Mouse (Mus musculus): ENCODE results near the gene Jph4. TPM values are rescaled to one million over a fixed set of nuclear protein-coding genes. Genes with fewer than 3 reads are reported as not detected.
A peak's percentile ranks its signal among the peaks of the same experiment; 100 is the strongest.

Jph4 gene
- polyA plus RNA-seq, 1 experiment from 2014 or later, result 0.18 TPM

DNA sequence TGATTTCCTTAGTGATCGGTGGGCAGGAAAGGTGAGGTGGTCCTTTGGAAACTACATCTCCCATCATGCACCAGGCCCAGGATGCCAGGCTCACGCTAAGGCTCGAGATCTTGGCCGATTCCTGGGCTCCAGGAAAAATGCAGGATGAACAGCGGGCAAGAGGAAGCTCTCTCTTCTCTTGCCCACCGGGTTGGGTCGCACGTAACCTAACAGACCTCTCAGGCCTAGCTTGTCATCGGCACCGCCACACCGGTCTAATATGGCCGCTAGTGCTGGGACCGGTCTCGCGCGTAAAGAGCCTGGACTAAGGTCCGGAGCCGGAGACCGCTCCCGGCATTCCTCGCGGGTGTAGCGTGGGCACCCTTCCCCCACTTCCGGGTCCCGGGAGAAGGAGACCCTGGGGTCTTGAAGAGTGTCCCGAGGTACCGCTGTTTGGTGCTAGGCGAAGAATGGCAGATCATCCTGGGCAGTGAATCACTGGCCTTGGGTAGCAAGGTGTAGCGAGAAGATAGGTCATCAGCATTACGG is 22.0 kb downstream of the Jph4 start, which contains the start of gene Thtpa:
Thtpa (plus strand) TSS at position 81 of the 528 bp plus-strand sequence.
- peaks cover 16 to 28% of the 10 kb centered on the region in 2 experiments for H3K4me1 ChIP-seq (ENCODE audit: control insufficient read depth in 2 of 2, insufficient read depth in 2 of 2, low read length in 2 of 2)
- H3K9ac ChIP-seq (ENCODE audit: low read length), result peak within 1 kb of the TSS; percentile 70
- whole genome bisulfite sequencing, result 1% methylated on average over 30 of the region's 30 CpGs
- peak; percentile 46 for ATAC-seq (ENCODE audit: insufficient number of reproducible peaks, insufficient read depth, low FRiP score, low read depth)
- H3K4me2 ChIP-seq (ENCODE audit: low read length), result peak within 1 kb of the TSS; percentile 84
- H3K4me3 ChIP-seq (ENCODE audit: control insufficient read depth in 1 of 2, insufficient read depth in 1 of 2, low read depth in 1 of 2, low read length in 2 of 2), result peak within 1 kb of the TSS; percentile 61 to 86
- no peaks in the 10 kb centered on the region for H3K9me3 ChIP-seq (ENCODE audit: control insufficient read depth, low read length)
- peaks cover 22% of the 10 kb centered on the region for H3K36me3 ChIP-seq (ENCODE audit: control insufficient read depth, insufficient read depth, low read length)
- peak within 1 kb of the TSS; percentile 55 to 75 for H3K27ac ChIP-seq (replicated peaks in 1 of 2; ENCODE audit: control insufficient read depth in 1 of 2, insufficient read depth in 1 of 2, low read depth in 2 of 2, low read length in 2 of 2)
- no peaks in the 10 kb centered on the region for H3K27me3 ChIP-seq (ENCODE audit: control insufficient read depth, insufficient read depth, low read length)

DNA sequence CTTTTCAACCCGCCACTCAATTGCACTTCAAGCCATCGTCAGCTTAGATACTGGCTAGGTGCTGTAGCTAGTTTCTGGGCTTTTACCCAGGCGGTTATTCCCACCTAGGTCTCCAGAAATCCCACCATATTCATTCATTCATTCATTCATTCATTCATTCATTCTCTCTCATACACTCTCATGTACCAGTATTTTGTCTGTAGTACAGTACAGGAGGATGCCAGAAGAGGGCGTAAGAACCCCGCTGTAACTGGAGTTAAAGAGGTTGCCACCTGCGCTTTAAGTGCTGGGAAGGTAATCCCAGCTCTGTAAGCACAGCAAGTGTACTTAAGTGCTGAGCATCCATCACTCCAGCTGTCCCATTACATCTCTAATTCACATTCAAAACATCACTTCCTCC is 22.8 kb downstream of the Jph4 start:
- Histone ChIP-seq H3K4me1 (ENCODE audit: control insufficient read depth in 2 of 2, insufficient read depth in 2 of 2, low read length in 2 of 2) (peaks cover 23 to 36% of the 10 kb centered on the region in 2 experiments), H3K27me3 (ENCODE audit: control insufficient read depth, insufficient read depth, low read length) (no peaks in the 10 kb centered on the region), H3K4me2 (ENCODE audit: low read length) (peak overlapping the region; percentile 84; the same call in 1 of the 2 replicates), H3K27ac (replicated peaks in 1 of 2; ENCODE audit: control insufficient read depth in 1 of 2, insufficient read depth in 1 of 2, low read depth in 2 of 2, low read length in 2 of 2) (no peak overlapping the region), H3K9ac (ENCODE audit: low read length) (no peak overlapping the region), H3K36me3 (ENCODE audit: control insufficient read depth, insufficient read depth, low read length) (peaks cover 16% of the 10 kb centered on the region), H3K9me3 (ENCODE audit: control insufficient read depth, low read length) (no peaks in the 10 kb centered on the region), H3K4me3 (ENCODE audit: control insufficient read depth in 1 of 2, insufficient read depth in 1 of 2, low read depth in 1 of 2, low read length in 2 of 2) (0 out of 4 replicates have a peak overlapping the region, but pooled peaks of 1 of the 2 experiments have one; percentile 61)
- ATAC-seq (ENCODE audit: insufficient number of reproducible peaks, insufficient read depth, low FRiP score, low read depth), result no peak
- 41% methylated on average over 6 of the region's 6 CpGs for WGBS

DNA sequence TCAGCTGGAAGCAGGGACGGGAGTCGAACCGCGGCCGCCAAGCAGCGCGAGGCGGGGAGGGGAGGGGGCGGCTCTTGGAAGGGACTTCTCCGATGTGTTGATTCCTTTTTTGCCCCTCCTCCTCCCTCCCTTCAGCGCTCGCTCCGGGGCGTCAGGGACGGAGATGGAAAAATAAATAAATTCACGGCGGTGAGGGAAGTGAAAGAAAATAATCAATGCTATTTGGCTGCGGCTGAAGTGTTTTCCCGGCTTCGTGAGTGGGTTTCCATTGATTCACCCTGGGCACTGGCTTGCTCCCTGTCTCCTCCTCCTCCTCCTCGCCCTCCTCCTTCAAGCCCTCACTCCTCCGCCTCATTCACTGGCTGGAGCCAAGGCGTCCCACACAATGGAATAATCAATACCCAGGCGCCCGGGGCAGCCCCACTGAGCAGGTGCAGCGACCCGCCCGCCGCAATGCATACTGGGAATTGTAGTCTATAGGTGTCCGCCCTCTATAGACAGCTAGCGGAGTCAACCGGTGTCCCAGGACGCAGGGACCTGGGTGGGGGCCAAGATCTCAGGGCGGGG is 24.6 kb downstream of the Jph4 start, which contains the start of gene Zfhx2:
Zfhx2 (minus strand) TSS at position 314 of the 567 bp plus-strand sequence.
- no peaks in the 10 kb centered on the region for H3K27me3 ChIP-seq (ENCODE audit: control insufficient read depth, insufficient read depth, low read length)
- ATAC-seq (ENCODE audit: insufficient number of reproducible peaks, insufficient read depth, low FRiP score, low read depth), result peak; percentile 82
- peak within 1 kb of the TSS; percentile 78 for H3K9ac ChIP-seq (ENCODE audit: low read length)
- H3K9me3 ChIP-seq (ENCODE audit: control insufficient read depth, low read length), result no peaks in the 10 kb centered on the region
- peak within 1 kb of the TSS; percentile 20 to 41; a peak in 3 of 4 replicates for H3K27ac ChIP-seq (replicated peaks in 1 of 2; ENCODE audit: control insufficient read depth in 1 of 2, insufficient read depth in 1 of 2, low read depth in 2 of 2, low read length in 2 of 2)
- H3K4me3 ChIP-seq (ENCODE audit: control insufficient read depth in 1 of 2, insufficient read depth in 1 of 2, low read depth in 1 of 2, low read length in 2 of 2), result peak within 1 kb of the TSS; percentile 55 to 65
- H3K4me1 ChIP-seq (ENCODE audit: control insufficient read depth in 2 of 2, insufficient read depth in 2 of 2, low read length in 2 of 2), result peaks cover 36 to 52% of the 10 kb centered on the region in 2 experiments
- H3K36me3 ChIP-seq (ENCODE audit: control insufficient read depth, insufficient read depth, low read length), result no peaks in the 10 kb centered on the region
- WGBS, result under 1% methylated on average over 34 of the region's 34 CpGs
- peak within 1 kb of the TSS; percentile 76 for H3K4me2 ChIP-seq (ENCODE audit: low read length)

DNA sequence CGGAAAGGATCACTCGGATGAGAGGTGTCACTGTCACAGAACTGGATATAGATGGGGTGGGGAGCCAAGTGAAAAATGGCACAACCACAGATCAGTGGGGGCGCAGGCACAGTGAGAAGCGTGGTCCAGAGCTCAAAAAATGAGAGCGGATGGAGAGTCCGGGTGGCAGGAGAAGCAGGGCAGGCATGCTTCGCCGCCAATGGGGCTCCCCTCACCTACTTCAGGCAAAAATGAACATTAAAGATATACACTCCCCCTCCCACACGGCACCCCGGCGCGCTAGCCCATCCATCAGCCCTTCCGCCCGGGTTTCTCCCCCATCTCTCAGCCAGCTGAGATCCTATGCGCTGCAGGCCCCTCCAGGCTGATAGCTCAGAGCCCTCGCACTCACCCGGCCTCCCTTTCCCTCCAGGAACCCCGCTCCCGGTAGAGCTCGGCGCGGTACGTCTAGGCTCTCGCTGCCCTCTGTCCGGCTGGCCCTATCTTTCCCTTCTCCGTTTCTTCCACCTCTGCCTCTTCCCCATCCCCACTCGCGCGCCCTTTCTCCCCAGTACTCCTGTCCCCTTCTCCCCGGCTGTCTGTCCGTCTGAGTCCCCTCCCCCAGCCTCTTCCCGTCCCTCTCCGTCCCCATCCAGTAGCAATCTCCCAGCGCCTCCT is 25.4 kb downstream of the Jph4 start:
- peak overlapping the region; percentile 76 for H3K4me2 ChIP-seq (ENCODE audit: low read length)
- peak overlapping the region; percentile 78 for H3K9ac ChIP-seq (ENCODE audit: low read length)
- WGBS, result 5% methylated on average over 31 of the region's 34 CpGs
- no peaks in the 10 kb centered on the region for H3K9me3 ChIP-seq (ENCODE audit: control insufficient read depth, low read length)
- H3K27me3 ChIP-seq (ENCODE audit: control insufficient read depth, insufficient read depth, low read length), result no peaks in the 10 kb centered on the region
- ATAC-seq (ENCODE audit: insufficient number of reproducible peaks, insufficient read depth, low FRiP score, low read depth), result no peak
- peaks cover 32 to 53% of the 10 kb centered on the region in 2 experiments for H3K4me1 ChIP-seq (ENCODE audit: control insufficient read depth in 2 of 2, insufficient read depth in 2 of 2, low read length in 2 of 2)
- peak overlapping the region; percentile 3 to 12; a peak in 1 of 4 replicates for H3K27ac ChIP-seq (replicated peaks in 1 of 2; ENCODE audit: control insufficient read depth in 1 of 2, insufficient read depth in 1 of 2, low read depth in 2 of 2, low read length in 2 of 2)
- H3K36me3 ChIP-seq (ENCODE audit: control insufficient read depth, insufficient read depth, low read length), result no peaks in the 10 kb centered on the region
- H3K4me3 ChIP-seq (ENCODE audit: control insufficient read depth in 1 of 2, insufficient read depth in 1 of 2, low read depth in 1 of 2, low read length in 2 of 2), result peak overlapping the region; percentile 55 to 65

DNA sequence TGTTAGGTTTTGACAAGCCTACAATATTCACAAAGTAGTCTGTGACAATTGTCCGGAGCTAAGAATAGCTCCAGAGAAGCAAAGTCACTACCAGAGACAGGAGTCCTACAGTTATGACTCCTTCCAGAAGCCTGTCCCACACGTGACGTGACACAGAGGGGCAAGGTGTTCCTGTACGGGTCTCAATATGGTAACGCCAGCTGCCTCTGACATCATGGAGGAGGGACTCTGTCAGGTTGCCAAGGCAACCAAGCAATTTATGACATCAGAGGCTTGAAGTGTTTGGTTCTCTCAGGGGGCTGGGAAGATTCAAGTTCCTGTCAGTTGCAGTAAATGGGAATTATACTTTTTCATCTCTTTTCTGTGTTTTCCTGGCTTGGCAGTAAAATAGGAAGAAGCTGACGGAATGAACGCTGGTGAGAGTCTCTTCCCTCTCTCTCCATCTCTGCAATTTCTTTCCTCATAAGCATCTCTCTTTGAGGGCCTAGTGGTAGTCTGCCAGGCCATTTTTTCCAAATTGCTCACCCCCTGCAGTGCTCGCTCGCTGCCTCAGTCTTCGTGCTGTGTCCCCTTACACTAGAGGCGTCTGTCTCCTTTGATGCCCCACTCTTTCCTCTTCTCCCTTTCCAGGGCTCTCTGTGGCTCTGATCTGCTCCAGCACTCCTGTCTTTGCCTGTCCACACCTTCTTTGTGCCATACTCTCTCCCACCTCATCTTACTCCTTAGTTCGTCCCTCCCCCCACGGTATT is 27.4 kb downstream of the Jph4 start:
- 40% methylated on average over 13 of the region's 13 CpGs for WGBS
- Histone ChIP-seq H3K4me1 (ENCODE audit: control insufficient read depth in 2 of 2, insufficient read depth in 2 of 2, low read length in 2 of 2) (peaks cover 31 to 47% of the 10 kb centered on the region in 2 experiments), H3K36me3 (ENCODE audit: control insufficient read depth, insufficient read depth, low read length) (no peaks in the 10 kb centered on the region), H3K4me2 (ENCODE audit: low read length) (peak overlapping the region; percentile 23; the same call in 1 of the 2 replicates), H3K4me3 (ENCODE audit: control insufficient read depth in 1 of 2, insufficient read depth in 1 of 2, low read depth in 1 of 2, low read length in 2 of 2) (no peak overlapping the region), H3K9ac (ENCODE audit: low read length) (no peak overlapping the region), H3K27me3 (ENCODE audit: control insufficient read depth, insufficient read depth, low read length) (no peaks in the 10 kb centered on the region), H3K27ac (replicated peaks in 1 of 2; ENCODE audit: control insufficient read depth in 1 of 2, insufficient read depth in 1 of 2, low read depth in 2 of 2, low read length in 2 of 2) (peak overlapping the region; percentile 58 to 64), H3K9me3 (ENCODE audit: control insufficient read depth, low read length) (no peaks in the 10 kb centered on the region)
- no peak for ATAC-seq (ENCODE audit: insufficient number of reproducible peaks, insufficient read depth, low FRiP score, low read depth)

DNA sequence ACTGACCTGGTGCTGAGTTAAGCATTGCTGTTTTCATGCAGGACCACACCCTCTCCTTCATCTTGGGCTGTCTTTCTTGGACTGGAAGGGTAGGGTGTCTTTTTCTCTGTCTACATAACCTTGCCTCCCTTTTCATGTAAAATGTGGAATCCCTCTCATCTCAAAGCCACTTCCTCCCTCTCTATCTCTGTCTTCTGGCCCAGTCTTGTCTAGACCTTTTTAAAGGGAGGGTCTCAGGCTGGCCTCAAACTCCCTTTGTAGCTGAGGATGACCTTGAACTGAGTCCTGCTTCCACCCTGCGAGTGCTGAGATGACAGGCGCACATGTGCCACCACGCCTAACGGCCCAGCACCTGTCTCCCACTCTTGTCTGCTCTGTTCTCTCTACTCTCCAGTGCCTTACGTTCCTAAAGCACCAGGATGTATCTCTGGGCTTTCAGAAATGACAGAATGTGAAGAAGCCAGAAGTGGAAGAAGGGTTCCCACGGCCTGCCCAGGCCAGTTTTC is 30.7 kb downstream of the Jph4 start:
- no peaks in the 10 kb centered on the region for H3K27me3 ChIP-seq (ENCODE audit: control insufficient read depth, insufficient read depth, low read length)
- H3K4me1 ChIP-seq (ENCODE audit: control insufficient read depth in 2 of 2, insufficient read depth in 2 of 2, low read length in 2 of 2), result peaks cover 27 to 39% of the 10 kb centered on the region in 2 experiments
- no peak overlapping the region for H3K4me3 ChIP-seq (ENCODE audit: control insufficient read depth in 1 of 2, insufficient read depth in 1 of 2, low read depth in 1 of 2, low read length in 2 of 2)
- H3K27ac ChIP-seq (replicated peaks in 1 of 2; ENCODE audit: control insufficient read depth in 1 of 2, insufficient read depth in 1 of 2, low read depth in 2 of 2, low read length in 2 of 2), result no peak overlapping the region; a peak in 1 of 4 replicates
- ATAC-seq (ENCODE audit: insufficient number of reproducible peaks, insufficient read depth, low FRiP score, low read depth), result no peak
- no peak overlapping the region for H3K9ac ChIP-seq (ENCODE audit: low read length)
- H3K36me3 ChIP-seq (ENCODE audit: control insufficient read depth, insufficient read depth, low read length), result no peaks in the 10 kb centered on the region
- 81% methylated on average over 6 of the region's 6 CpGs for WGBS
- H3K4me2 ChIP-seq (ENCODE audit: low read length), result no peak overlapping the region
- H3K9me3 ChIP-seq (ENCODE audit: control insufficient read depth, low read length), result no peaks in the 10 kb centered on the region
